Mouse (Mus musculus) lung, adult 10 weeks (tissue): ENCODE data around the gene Sync. TPM values are rescaled to one million over a fixed set of nuclear protein-coding genes. Genes with fewer than 3 reads are reported as not detected.

ENCODE experiments used
- polyA plus RNA-seq: library from polyadenylated mRNA; stranded (reverse); fragments of 350-450 nt; fragmentation: Illumina TruSeq; extraction: RNeasy Lipid Tissue Mini Kit (QIAGEN cat#74804); gene quantifications from one replicate; pipeline ENCODE4 v1.2.3, GENCODE M21; 2014; ENCODE audit warnings: low read depth, low replicate concordance; ENCODE audit not compliant: insufficient read depth

The Sync gene
- 0.81 TPM for polyA plus RNA-seq

DNA sequence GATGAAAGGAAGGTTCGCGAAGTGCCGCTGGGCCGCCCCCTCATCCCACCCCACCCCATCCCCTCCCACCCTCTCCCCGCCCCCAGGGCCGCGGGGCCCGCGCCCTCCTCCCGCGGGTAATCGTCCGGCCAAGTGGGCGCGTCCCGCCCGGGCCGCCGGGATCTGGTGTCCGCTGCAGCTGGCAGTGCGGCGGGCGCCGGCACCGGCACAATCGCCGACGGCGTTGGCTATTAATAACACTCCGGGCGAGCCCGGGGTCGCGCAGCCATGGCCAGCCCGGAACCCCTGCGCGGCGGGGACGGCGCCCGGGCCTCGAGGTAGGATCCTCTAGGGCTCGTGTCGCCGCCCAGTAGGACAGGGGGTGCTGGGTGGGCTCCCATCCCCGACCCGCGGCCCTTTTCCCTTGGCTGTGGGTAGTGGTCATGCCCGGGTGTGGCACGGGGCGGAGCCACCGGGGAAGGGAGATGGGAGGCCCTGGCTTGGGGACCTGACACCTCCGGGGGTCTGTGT lies at the start of gene Sync:
Gene Sync (plus strand): TSS at position 146 of the 510 bp plus-strand sequence.

DNA sequence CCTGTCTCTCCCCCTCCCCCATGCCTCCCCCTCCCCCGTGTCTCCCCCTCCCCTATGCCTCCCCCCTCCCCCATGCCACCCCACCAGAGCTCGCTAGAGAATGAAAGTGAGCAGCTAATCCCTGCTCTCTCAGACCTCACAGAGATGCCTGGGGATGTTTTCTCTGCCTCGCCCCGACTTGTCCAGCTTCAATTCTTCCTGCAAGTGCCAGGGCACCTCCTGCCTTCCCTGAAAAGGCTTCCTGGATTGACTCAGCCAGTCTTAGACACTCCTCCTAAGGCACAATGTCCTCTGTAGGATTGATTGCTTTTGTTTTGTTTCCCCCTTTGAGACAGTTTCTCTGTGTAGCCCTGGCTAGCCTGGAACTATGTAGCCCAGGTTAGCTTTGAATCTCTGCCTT lies 26.2 kb upstream of the Sync start, which contains the start of gene C77080:
Gene C77080 (minus strand): TSS at position 209 of the 400 bp plus-strand sequence.

DNA sequence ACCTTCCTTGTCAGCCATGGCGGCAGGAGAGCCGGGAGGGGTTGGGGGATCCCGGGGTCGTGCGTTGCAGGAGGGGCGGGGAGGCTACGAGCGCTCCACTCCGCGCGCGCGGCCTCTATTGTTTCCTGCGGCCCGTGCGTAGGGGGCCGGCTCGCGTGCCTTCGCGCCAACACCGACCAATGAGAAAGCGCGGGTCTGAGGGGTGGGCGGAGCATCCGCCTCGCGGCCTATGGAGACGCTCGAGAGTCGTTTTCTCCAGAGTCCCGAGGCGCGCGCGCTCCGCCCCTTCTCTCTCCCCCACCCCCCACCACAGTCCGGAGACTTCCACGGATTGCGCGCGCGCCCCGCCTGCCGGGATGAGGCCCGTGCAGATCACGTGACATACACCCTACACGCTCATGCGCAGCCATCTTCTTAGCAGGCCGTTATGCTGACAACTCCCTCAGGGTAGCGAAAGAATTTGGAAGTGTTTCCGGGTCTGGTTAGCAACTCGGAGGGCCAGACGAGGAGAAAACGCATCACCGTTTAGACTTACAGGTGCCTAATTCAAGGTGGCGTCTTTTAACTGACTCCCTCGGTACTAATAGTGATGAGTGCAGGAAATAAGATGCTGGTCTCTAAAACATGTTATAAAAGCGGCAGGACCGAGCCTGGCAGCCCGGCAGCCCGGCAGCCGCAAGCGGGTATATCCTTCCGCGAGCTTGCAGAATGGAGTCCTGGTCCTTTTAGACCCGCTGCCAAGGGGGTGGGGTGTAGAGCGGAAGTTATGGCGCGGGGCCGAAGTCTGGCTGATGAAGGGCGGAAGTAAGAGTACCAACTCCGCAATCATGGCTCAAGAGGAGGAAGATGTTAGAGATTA lies 48.0 kb downstream of the Sync start, which contains the start of the genes Rbbp4 and Zbtb8os:
Gene Rbbp4 (minus strand): TSS at position 155 of the 859 bp plus-strand sequence.
Gene Zbtb8os (plus strand): TSS at position 480 of the 859 bp plus-strand sequence.

Other genes with a start within 250 kb of the Sync start
- 25.3 TPM for gene Rnf19b, start 229.3 kb upstream of the Sync start, polyA plus RNA-seq
- 2.1 TPM for gene Tmem54, start 182.1 kb upstream of the Sync start, polyA plus RNA-seq
- not detected for gene Hpca, start 165.6 kb upstream of the Sync start, polyA plus RNA-seq
- 6.0 TPM for gene Fndc5, start 150.6 kb upstream of the Sync start, polyA plus RNA-seq
- 7.5 TPM for gene S100pbp, start 97.9 kb upstream of the Sync start, polyA plus RNA-seq
- 16.0 TPM for gene Yars, start 97.9 kb upstream of the Sync start, polyA plus RNA-seq
- 12.6 TPM for gene C77080, start 26.2 kb upstream of the Sync start, polyA plus RNA-seq
- gene Rbbp4, start 47.8 kb downstream of the Sync start, polyA plus RNA-seq = 70.3 TPM
- 49.0 TPM for gene Zbtb8os, start 48.1 kb downstream of the Sync start, polyA plus RNA-seq
- 6.1 TPM for gene Zbtb8a, start 90.5 kb downstream of the Sync start, polyA plus RNA-seq
- 0.13 TPM for gene Zbtb8b, start 153.2 kb downstream of the Sync start, polyA plus RNA-seq
- 32.1 TPM for gene Bsdc1, start 174.0 kb downstream of the Sync start, polyA plus RNA-seq
- gene Tssk3, start 203.4 kb downstream of the Sync start, polyA plus RNA-seq = not detected
- gene Fam229a, start 203.6 kb downstream of the Sync start, polyA plus RNA-seq = not detected
- gene Marcksl1, start 226.0 kb downstream of the Sync start, polyA plus RNA-seq = 18.3 TPM